Mouse (Mus musculus) myocyte (in vitro differentiated cells): ENCODE data around the gene Lrp1. TPM values are rescaled to one million over a fixed set of nuclear protein-coding genes. Genes with fewer than 3 reads are reported as not detected.

Source experiments
- H3K27me3 ChIP-seq: one replicate; pipeline ENCODE4 v1.6.1; 2011; ENCODE audit not compliant: control insufficient read depth, insufficient read depth, insufficient read length
- H3K36me3 ChIP-seq: one replicate; pipeline ENCODE4 v1.6.1; 2011; ENCODE audit not compliant: control insufficient read depth, insufficient read depth
- H3K4me2 ChIP-seq: one replicate; pipeline ENCODE4 v1.6.1; 2011; ENCODE audit warnings: low read depth, control low read depth
- H3K4me3 ChIP-seq: one replicate; pipeline ENCODE4 v1.5.1; 2011; ENCODE audit warnings: mild to moderate bottlenecking, control low read depth, moderate library complexity
- H3K79me2 ChIP-seq: one replicate; pipeline ENCODE4 v1.6.1; 2011; ENCODE audit not compliant: control insufficient read depth, insufficient read depth
- H3ac ChIP-seq: one replicate; pipeline ENCODE4 v1.6.1; 2011; ENCODE audit not compliant: control insufficient read depth, insufficient read length
- CEBPB ChIP-seq: IDR thresholded peaks from 2 replicates; pipeline ENCODE4 v1.6.1; 2011; ENCODE audit warnings: mild to moderate bottlenecking, moderate library complexity; ENCODE audit not compliant: poor library complexity, insufficient read depth, severe bottlenecking
- E2F4 ChIP-seq: IDR thresholded peaks from one replicate; pipeline ENCODE4 v1.6.1; 2011; ENCODE audit warnings: mild to moderate bottlenecking, control low read depth, moderate library complexity; ENCODE audit not compliant: insufficient read depth
- MAX ChIP-seq: IDR thresholded peaks from one replicate; pipeline ENCODE4 v1.6.1; 2011; ENCODE audit warnings: low read depth, mild to moderate bottlenecking, control low read depth
- MYOD1 ChIP-seq, 3 experiments: IDR thresholded peaks; one replicate each; pipeline ENCODE4 v1.6.1; 2011; ENCODE audit warnings: control low read depth in 2 of 3, low read depth in 2 of 3, mild to moderate bottlenecking in 2 of 3, moderate library complexity in 1 of 3; ENCODE audit not compliant: insufficient read length in 2 of 3, control insufficient read depth in 1 of 3
- MYOG ChIP-seq, 3 experiments: IDR thresholded peaks; one replicate each; pipeline ENCODE4 v1.6.1; 2011; ENCODE audit warnings: control low read depth in 2 of 3, low read depth in 2 of 3, mild to moderate bottlenecking in 2 of 3; ENCODE audit not compliant: insufficient read length in 2 of 3, control insufficient read depth in 1 of 3, insufficient read depth in 1 of 3
- POLR2A ChIP-seq: IDR thresholded peaks from one replicate; pipeline ENCODE4 v1.6.1; 2011; ENCODE audit warnings: low read depth, mild to moderate bottlenecking, control low read depth, moderate library complexity; ENCODE audit not compliant: insufficient read length
- POLR2AphosphoS2 ChIP-seq: IDR thresholded peaks from one replicate; pipeline ENCODE4 v1.6.1; 2011; ENCODE audit warnings: low read depth, control low read depth; ENCODE audit not compliant: insufficient read length
- REST ChIP-seq: IDR thresholded peaks from one replicate; pipeline ENCODE4 v1.6.1; 2011; ENCODE audit warnings: mild to moderate bottlenecking, control low read depth, moderate library complexity; ENCODE audit not compliant: insufficient read depth, insufficient read length
- SRF ChIP-seq: IDR thresholded peaks from one replicate; pipeline ENCODE4 v1.6.1; 2011; ENCODE audit warnings: low read depth; ENCODE audit not compliant: control insufficient read depth, insufficient read length
- TCF12 ChIP-seq: IDR thresholded peaks from one replicate; pipeline ENCODE4 v1.6.1; 2011; ENCODE audit warnings: mild to moderate bottlenecking, control low read depth; ENCODE audit not compliant: poor library complexity, insufficient read depth, severe bottlenecking
- TCF3 ChIP-seq: IDR thresholded peaks from one replicate; pipeline ENCODE4 v1.6.1; 2011; ENCODE audit warnings: low read depth, control low read depth; ENCODE audit not compliant: insufficient read length
- USF1 ChIP-seq: IDR thresholded peaks from one replicate; pipeline ENCODE4 v1.6.1; 2011; ENCODE audit warnings: low read depth, mild to moderate bottlenecking, control low read depth, moderate library complexity
- polyA plus RNA-seq: library from polyadenylated mRNA; unstranded; fragments of >200 nt; fragmentation: generic; extraction: Trizol; gene quantifications from one replicate; pipeline ENCODE4 v1.2.1, GENCODE M21; 2012; ENCODE audit warnings: missing spikeins

The Lrp1 gene
- polyA plus RNA-seq, 1 experiment = 244 TPM

DNA sequence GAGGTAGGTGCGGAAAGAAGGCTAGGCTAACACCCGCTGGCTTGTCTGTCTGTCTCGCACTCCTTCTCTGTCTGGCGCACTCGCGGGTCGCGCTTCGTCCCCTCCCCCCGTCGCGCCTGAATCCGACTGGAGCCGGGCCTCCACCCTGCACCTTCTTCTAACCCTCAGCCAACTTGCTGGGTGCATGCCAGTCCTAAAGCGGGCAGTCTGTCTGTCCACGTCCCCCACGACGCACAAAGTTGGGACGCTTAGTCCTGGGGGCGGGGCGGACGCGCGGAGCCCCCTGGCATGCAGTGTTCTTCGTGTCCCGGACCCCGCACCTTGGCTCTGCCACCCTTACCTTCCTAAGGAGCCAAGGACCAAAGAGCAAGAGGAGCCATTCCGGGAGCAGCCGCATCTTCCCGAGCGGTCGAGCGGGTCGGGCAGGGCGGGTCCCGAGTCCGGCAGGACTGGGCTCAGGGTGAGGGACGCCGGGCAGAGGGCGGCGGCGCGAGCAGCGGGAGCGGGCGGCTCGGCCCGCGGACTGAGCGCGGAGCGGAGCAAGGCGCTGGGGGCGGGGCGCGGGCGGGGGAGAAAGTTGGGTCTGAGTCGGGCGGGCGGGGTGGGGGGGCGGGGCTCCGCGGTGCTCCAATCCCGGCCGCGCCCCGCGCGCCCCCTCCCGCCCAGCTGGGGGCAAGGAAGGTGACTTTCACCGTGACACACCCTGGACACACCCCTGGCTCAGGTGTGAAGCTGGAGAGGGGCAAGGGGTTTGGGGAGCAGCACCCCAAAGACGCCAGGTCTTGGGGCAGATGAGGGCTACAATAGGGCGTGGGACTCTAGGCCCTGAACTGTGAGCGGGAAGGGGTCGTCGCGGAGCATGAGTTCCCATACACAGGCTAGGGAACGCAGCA, 86.7 kb downstream of the Lrp1 start, which contains the start of gene Nxph4:
TSS of gene Nxph4 (minus strand) at position 524 of the 893 bp plus-strand sequence.
- no peaks in the 10 kb centered on the region for H3K36me3 ChIP-seq
- H3ac ChIP-seq = peak within 1 kb of the TSS; percentile 30
- H3K27me3 ChIP-seq = peaks cover 40% of the 10 kb centered on the region
- no peak for TF ChIP-seq TCF12
- no peak for TF ChIP-seq SRF
- TF ChIP-seq POLR2A = peak; percentile 58
- no peak for TF ChIP-seq TCF3
- TF ChIP-seq MYOG (IDR thresholded peaks at IDR 0.05; ENCODE audit: control insufficient read depth in 1 of 3, insufficient read depth in 1 of 3, insufficient read length in 2 of 3, low read depth in 2 of 3) = no peak
- H3K79me2 ChIP-seq = no peaks in the 10 kb centered on the region
- peak within 1 kb of the TSS; percentile 15 for H3K4me3 ChIP-seq
- H3K4me2 ChIP-seq = peak within 1 kb of the TSS; percentile 96

DNA sequence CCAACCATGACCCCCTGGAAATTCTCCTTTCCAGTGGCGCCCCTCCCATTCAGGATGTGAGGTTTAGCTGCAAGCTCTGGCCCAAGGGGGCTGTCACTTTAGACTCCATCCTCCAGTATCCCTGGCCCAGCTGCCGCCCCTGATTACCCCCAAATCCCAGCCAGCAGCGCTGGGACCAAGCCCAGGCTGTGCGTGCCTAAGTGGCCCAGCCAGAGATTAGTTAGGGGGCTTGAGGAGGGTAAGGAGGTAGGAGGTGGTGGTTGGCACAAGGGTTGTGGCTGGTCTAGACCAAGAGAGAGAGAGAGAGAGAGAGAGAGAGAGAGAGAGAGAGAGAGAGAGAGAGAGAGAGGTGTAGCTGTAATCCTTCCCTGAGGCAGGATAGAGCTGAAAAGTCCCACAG, 89.4 kb downstream of the Lrp1 start:
- Histone ChIP-seq H3K79me2 (no peaks in the 10 kb centered on the region), H3K4me3 (no peak overlapping the region), H3K27me3 (peaks cover 50% of the 10 kb centered on the region), H3K36me3 (no peaks in the 10 kb centered on the region), H3K4me2 (no peak overlapping the region), H3ac (no peak overlapping the region)
- no peak for TF ChIP-seq CEBPB
- TF ChIP-seq E2F4 = no peak
- TF ChIP-seq MYOG (IDR thresholded peaks at IDR 0.05; ENCODE audit: control insufficient read depth in 1 of 3, insufficient read depth in 1 of 3, insufficient read length in 2 of 3, low read depth in 2 of 3) = no peak
- TF ChIP-seq REST = no peak
- TF ChIP-seq POLR2A = no peak

DNA sequence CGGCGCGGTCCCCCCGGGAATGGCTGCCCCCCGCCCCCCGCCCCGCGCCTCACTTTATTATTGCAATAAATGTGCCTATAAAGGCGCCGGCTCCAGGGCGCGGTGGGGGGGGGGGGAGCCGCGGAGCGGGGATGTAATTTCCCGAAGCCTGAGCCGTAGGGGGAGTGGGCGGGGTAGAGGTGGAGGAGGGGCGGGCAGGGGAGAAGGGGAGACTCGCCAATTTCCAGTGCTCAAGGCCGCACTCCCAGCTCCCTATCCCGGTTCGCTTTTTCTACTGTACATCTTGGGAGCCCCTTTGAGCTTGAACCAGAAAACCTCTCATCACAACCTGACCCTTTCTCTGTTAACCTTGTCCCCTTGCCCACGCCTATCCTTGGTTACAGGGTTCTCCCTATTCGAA, 90.0 kb downstream of the Lrp1 start:
- peaks cover 50% of the 10 kb centered on the region for H3K27me3 ChIP-seq
- no peak overlapping the region for H3K4me3 ChIP-seq

DNA sequence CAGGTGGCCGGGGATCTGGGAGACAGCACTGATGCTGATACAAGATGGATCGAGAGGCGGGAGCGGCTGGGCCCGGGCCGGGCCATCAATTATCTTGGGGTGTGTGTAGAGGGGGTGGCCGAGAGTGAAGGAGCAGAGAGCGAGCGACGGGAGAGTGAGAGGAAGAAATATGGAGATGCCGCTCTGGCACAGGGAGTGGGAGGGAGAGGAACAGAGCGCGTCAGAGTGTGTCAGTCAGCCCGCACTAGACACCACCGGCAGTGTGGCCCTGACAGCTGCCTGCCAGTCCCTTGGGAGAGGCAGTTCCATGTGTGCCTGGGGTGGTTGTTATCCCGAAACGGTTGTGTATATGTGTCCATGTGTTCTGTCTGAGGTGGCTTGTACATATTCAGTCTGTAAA, 93.5 kb downstream of the Lrp1 start:
- Histone ChIP-seq H3K4me2 (no peak overlapping the region), H3K79me2 (no peaks in the 10 kb centered on the region), H3ac (no peak overlapping the region), H3K4me3 (no peak overlapping the region), H3K27me3 (peaks cover 45% of the 10 kb centered on the region), H3K36me3 (no peaks in the 10 kb centered on the region)
- TF ChIP-seq MAX = no peak
- no peak for TF ChIP-seq USF1
- TF ChIP-seq POLR2A = no peak
- TF ChIP-seq POLR2AphosphoS2 = no peak
- TF ChIP-seq MYOD1 (IDR thresholded peaks at IDR 0.05; ENCODE audit: control insufficient read depth in 1 of 3, insufficient read length in 2 of 3, low read depth in 2 of 3) = peak in 1 of 3 experiments; percentile 61
- no peak for TF ChIP-seq SRF
- TF ChIP-seq E2F4 = no peak
- no peak for TF ChIP-seq TCF12
- peak in 2 of 3 experiments; percentile 53 to 72 for TF ChIP-seq MYOG (IDR thresholded peaks at IDR 0.05; ENCODE audit: control insufficient read depth in 1 of 3, insufficient read depth in 1 of 3, insufficient read length in 2 of 3, low read depth in 2 of 3)
- TF ChIP-seq TCF3 = no peak
- no peak for TF ChIP-seq REST

More for the DNA sequence above, 90.0 kb downstream of the Lrp1 start:
- Histone ChIP-seq H3K4me2 (no peak overlapping the region), H3K36me3 (no peaks in the 10 kb centered on the region), H3ac (no peak overlapping the region), H3K79me2 (no peaks in the 10 kb centered on the region)
- no peak for TF ChIP-seq MYOG (IDR thresholded peaks at IDR 0.05; ENCODE audit: control insufficient read depth in 1 of 3, insufficient read depth in 1 of 3, insufficient read length in 2 of 3, low read depth in 2 of 3)
- TF ChIP-seq E2F4 = no peak
- no peak for TF ChIP-seq CEBPB
- TF ChIP-seq MYOD1 (IDR thresholded peaks at IDR 0.05; ENCODE audit: control insufficient read depth in 1 of 3, insufficient read length in 2 of 3, low read depth in 2 of 3) = no peak
- no peak for TF ChIP-seq POLR2A
- TF ChIP-seq POLR2AphosphoS2 = no peak
- TF ChIP-seq TCF3 = no peak
- no peak for TF ChIP-seq TCF12
- TF ChIP-seq USF1 = no peak
- TF ChIP-seq REST = no peak

DNA sequence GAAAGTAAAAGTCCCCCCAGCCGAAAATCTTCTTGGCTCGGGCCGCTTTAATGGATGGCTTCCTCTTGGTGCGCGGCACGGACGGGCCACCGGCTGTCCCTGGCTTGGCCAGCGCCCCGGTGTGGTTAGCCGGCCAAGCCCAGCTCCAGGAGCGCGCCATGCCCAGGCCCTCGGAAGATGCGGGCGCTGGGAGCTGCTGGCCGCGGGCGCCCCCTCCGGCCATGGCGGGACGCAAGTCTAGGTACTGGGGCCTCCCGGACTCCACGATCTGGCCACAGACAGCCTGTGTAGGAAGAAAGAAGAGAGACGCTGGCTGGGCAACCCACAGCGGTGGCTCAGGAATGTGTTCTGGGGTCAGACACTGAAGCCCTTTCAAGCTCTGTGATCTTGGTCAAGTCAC, 94.3 kb downstream of the Lrp1 start:
- no peak for TF ChIP-seq POLR2A
- no peak for TF ChIP-seq REST
- no peak for TF ChIP-seq CEBPB
- no peak for TF ChIP-seq USF1
- TF ChIP-seq E2F4 = no peak
- TF ChIP-seq MYOG (IDR thresholded peaks at IDR 0.05; ENCODE audit: control insufficient read depth in 1 of 3, insufficient read depth in 1 of 3, insufficient read length in 2 of 3, low read depth in 2 of 3) = peak in 1 of 3 experiments; percentile 54
- TF ChIP-seq SRF = no peak
- no peak for TF ChIP-seq MAX
- TF ChIP-seq POLR2AphosphoS2 = no peak
- peak in 1 of 3 experiments; percentile 1 for TF ChIP-seq MYOD1 (IDR thresholded peaks at IDR 0.05; ENCODE audit: control insufficient read depth in 1 of 3, insufficient read length in 2 of 3, low read depth in 2 of 3)
- no peak for TF ChIP-seq TCF12
- H3K27me3 ChIP-seq = peaks cover 37% of the 10 kb centered on the region

More for the DNA sequence above, 94.3 kb downstream of the Lrp1 start:
- Histone ChIP-seq H3K36me3 (no peaks in the 10 kb centered on the region), H3K79me2 (peaks cover 4% of the 10 kb centered on the region), H3K4me3 (peak overlapping the region; percentile 9), H3K4me2 (peak overlapping the region; percentile 67), H3ac (no peak overlapping the region)
